Mouse (Mus musculus) left cerebral cortex, postnatal 36 days (tissue): Measurements from ENCODE around the gene Med12l. TPM values are rescaled to one million over a fixed set of nuclear protein-coding genes. Genes with fewer than 3 reads are reported as not detected.
"Not testable (repeated sequence)": the region's sequence is repeated elsewhere in the genome, so short reads cannot be mapped to it uniquely, and the experiment has no call there.

Source experiments
- DNase-seq, 2 experiments: peaks; one replicate each; pipeline ENCODE4 v3.0.0; 2021 to 2022; ENCODE audit warnings: low spot score in 2 of 2, mixed read lengths in 1 of 2
- intact Hi-C: fragments of 180-260 bp; cut with DNase I; formaldehyde crosslinking; loops from one replicate; pipeline ENCODE4 v1.15.1; 2025
- total RNA-seq, 2 experiments: library from RNA; stranded (reverse); gene quantifications; 2 replicates each; pipeline ENCODE4 v1.2.3; 2021

The Med12l gene
- total RNA-seq, 2 experiments from 2014 or later: 42.0 to 42.8 TPM

DNA sequence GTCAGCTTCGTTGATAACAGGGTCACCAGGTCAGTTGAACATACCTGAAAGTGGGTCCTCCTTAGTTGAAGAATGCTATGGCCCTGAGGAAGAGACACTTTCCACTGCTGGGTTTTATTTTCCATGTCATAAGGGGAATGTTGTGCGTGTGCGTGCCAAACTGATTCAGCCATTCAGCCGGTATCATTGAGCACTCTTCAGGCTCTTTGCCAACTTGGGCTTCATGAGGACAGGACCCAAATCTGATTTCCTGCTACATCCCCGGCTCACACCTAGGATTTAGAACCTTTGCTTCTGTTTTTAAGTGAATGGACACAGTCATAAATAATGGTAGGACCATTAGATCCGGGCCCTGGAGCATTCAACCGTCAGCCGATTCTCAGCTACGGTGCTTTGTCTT, 10.9 kb downstream of the Med12l start:
- DNase-seq: no peak
- intact Hi-C loops: no loop called here

DNA sequence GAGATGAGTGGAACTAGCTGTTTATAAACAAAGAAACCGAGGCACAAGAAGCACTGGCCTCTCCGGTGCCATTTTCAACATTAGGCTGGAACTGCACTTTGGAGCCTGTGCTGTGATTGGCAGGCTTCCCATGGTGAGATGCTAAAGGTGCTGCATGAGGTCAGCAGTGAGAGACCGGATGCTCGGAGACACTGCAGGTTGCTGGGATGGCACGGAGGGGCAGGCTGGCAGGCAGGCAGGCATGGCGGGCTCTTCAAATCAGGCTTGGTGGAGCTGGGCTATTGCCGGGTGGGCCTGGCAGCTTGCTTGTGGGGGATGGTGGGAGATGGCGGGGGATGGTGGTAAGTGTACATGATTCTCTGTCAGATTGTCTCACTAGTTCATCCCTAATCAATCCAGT, 15.6 kb downstream of the Med12l start:
- intact Hi-C loops: no loop called here
- DNase-seq: no peak

GRCm38 (mm10) chr3:59022251-59022650, 16.6 kb downstream of the Med12l start:
- intact Hi-C loops: no loop called here

GRCm38 (mm10) chr3:59022971-59023370, 17.3 kb downstream of the Med12l start:
- intact Hi-C loops: no loop called here
- DNase-seq: no peak

More at GRCm38 (mm10) chr3:59022251-59022650, 16.6 kb downstream of the Med12l start:
- no peak for DNase-seq

DNA sequence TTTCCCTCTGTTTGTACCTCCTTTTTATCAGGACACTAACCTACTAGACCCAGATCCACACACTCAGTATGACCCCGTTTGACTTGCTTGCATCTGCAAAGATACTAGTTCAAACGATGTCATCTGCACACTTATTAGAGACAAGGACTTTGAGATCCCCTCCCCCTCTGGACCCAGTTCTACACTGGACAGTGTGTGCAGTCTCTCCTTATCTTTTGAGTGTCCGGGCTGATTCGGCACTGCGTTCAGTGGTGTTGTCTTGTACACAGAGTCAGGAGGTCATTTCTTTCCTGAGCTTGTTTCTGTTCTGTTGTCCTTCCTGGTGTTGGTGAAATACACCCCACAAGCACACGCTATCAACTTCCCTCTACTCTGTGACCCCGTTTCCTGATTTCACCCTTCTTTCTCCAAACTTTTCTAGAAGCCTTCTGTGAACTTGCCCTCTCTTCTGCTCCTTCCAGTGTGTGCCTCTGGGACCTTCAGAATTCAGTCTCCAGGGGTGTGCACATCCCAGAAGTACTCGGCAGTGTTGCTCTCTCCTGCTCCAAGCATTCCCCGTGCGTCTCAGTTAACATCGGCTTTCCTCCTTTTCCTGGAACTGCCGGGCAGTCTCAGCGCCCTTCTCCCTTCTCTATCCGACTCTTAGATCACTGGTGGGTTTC, 19.0 kb downstream of the Med12l start:
- intact Hi-C loops: no loop called here
- no peak for DNase-seq

DNA sequence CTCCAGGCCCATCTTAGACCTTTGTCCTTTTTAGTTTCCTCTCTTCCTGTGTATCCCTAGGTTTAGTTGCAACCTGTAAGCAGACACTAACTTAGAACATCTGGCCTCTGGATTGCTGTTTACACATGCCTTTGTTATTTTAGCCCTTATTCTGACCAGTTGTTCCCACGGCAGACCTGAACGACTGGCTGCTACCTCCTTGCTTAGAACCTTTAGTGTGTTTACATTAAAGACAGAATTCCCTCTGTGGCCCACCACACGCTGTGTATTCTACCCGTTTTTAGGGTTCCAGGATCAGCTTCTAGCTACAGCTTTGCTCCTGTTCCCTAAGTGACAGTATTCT, 19.5 kb downstream of the Med12l start:
- no peak for DNase-seq
- intact Hi-C loops: no loop called here

GRCm38 (mm10) chr3:59028696-59029095, 23.1 kb downstream of the Med12l start:
- no peak for DNase-seq
- intact Hi-C loops: no loop called here

DNA sequence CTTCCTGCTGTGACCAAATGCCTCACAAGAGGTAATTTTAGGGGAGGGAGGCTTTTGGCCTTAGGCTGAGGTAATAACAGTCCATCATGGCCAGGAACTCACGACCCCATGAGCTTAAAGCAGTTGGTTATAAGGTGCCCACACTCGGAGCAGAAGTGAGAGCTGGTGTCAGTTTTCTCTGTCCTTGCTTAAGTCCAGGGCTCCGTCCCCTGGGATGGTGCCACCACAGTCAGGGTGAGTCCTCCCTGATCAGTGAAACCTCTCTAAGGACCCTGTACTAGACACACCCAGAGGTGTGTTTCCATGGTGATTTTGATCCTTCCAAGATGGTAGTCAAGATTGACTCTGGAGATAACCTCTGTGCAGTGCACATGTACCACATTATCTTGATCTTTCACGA, 25.4 kb downstream of the Med12l start:
- no peak for DNase-seq
- intact Hi-C loops: no loop called here

- intact Hi-C loops: no loop called here
- no peak for DNase-seq
These were observed 35.9 kb downstream of the Med12l start for GRCm38 (mm10) chr3:59041487-59041886.

- intact Hi-C loops: loop anchor here (5.0 to 10.0 kb wide), 2 partner anchors 50 to 328 kb away; partner anchors contain the start of gene Med12l
- DNase-seq: no peak
These were observed 49.4 kb downstream of the Med12l start for GRCm38 (mm10) chr3:59054834-59055535.

DNA sequence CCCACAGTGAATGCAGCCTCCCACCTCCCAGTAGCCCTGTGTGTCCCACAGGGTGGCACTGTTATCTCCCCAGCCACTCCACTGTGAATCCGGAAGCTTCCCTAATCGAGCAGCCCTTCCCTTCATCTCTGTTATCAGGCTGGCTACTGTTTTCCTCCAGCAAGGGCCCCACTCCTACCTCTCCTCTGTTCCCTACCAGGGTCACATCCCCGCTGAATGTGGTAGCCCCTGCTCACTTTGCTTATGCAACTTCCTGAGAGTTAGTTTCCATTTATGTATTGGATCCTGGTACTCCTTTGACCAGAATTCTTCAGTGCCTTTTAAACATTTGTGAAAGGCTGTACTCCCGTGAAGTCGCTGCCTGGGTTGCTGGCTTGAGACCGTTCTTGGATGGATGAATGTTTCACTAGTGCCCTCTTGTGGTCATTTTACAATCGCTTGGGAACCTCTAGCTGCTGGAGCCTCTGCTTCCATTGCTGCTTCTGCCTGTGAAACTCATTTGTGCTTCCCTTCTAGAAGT, 53.5 kb downstream of the Med12l start:
- intact Hi-C loops: loop anchor here (1.0 to 10.0 kb wide), 3 partner anchors 54 to 332 kb away; partner anchors contain the start of gene Med12l
- DNase-seq: peak; percentile 55 to 73

DNA sequence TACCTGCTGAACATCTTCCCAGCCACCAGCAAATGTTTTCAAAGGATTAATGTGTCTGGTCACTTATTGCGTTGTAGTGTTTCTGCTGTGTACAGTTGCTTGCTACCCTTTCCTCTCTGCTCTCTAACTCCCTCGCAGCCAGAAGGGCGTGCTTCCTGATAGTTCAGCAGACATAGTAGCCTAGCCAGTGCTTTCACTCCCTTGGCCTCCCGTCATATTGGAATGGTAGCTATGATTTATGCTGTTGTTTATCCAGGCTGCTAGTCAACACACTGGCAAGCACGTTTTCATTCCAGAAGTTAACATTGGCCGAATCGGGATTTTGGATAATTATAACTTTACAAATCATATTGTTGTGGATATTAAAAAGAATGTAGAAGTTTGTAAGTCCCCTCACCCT, 54.5 kb downstream of the Med12l start:
- intact Hi-C loops: loop anchor here (10.0 kb wide), 2 partner anchors 275 to 405 kb away; no protein-coding TSS in a partner anchor
- DNase-seq: no peak

DNA sequence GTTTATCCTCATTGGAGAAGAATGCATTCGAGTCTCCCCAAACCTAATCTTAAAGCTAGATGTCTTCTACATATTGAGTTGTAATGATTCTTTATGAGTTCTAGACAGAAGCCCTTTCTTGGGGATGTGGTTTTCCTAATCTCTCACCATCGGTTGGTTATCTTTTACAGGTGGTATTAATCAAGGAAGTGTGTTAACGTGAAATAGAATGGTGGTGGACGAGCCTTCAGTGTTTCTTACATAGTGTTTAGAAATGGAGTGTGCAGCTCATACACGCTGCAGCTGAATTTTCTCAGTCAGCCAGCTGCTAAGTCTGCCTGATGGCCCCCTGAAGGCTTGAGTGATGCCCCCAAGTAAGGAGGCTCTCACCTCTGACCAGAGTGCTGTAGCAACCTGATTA, 56.5 kb downstream of the Med12l start:
- no peak for DNase-seq
- intact Hi-C loops: loop anchor here (10.0 kb wide), 2 partner anchors 277 to 407 kb away; no protein-coding TSS in a partner anchor

- no peak for DNase-seq
- intact Hi-C loops: loop anchor here (10.0 kb wide), 2 partner anchors 279 to 409 kb away; no protein-coding TSS in a partner anchor
These were observed 57.8 kb downstream of the Med12l start for GRCm38 (mm10) chr3:59063431-59063830.

DNA sequence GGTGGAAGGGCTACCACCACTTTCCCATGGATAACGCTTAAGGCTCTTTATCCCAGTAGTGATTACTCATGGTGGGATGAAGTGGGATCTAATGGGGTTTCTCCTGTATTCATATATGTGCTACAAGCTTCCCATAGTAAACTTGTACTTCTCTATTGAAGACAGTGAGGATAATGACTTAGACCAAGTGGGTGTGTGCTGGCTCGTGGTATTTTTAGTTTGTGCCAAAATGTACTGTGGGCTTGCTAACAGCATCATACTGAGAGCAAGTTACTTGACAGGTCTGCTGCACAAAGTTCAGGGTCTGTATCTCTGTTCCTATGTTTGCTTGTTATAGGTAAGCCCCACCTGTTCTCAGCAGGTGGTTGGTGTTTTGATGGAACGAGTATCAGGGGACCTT, 60.3 kb downstream of the Med12l start:
- DNase-seq: no peak
- intact Hi-C loops: loop anchor here (10.0 kb wide), 2 partner anchors 281 to 411 kb away; no protein-coding TSS in a partner anchor

DNA sequence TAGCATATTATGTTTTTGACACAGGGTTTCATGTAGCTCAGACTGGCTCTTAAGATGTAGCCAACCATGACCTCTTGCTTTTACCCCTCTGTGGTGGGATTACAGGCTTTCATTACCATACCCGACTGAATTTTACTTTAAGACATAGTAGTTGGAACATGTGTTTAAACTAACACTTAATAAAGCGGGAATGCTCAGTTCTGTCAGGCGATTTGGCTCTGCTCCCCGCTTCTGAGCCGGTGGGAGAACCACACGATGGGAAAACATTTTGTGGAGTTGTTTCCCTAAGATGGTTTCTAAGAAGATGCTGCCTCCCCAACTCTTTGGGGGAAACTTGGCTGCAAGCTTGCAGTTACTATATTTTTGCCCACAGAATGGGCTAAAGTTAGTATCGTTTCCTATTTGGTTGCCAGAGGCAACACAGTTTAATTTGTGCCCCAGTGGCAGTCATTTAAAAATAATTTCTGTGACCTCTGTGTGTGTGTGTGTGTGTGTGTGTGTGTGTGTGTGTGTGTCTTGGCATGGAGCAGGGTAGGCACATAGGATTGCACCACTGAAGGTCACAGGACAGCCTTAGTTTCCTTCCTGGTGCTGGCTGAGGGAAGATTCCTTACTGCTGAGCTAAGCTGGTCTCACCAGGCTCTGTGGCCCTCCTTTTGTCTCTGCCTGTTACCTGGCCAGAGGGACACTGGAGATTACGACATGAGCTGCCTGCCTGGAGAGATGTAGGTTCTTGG, 61.1 kb downstream of the Med12l start:
- intact Hi-C loops: loop anchor here (10.0 kb wide), 2 partner anchors 282 to 412 kb away; no protein-coding TSS in a partner anchor
- DNase-seq: no peak

DNA sequence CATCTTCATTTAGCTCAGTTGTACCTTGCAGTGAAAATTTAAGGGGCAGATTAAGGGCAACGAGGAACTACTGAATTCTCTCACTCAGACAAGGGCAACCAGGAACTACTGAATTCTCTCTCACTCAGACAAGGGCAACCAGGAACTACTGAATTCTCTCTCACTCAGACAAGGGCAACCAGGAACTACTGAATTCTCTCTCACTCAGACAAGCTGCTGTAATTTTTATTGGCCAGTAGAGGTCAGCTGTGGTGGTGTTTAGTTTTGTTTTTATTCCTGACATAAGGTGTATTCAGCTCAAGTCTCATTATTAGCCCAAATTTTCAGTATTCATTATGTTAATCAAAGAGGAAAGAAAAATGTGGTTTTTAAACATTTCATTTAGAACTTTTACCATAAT, 63.4 kb downstream of the Med12l start:
- intact Hi-C loops: loop anchor here (10.0 kb wide), 2 partner anchors 284 to 414 kb away; no protein-coding TSS in a partner anchor

GRCm38 (mm10) chr3:59077278-59077677, 71.7 kb downstream of the Med12l start:
- intact Hi-C loops: loop anchor here (5.0 kb wide), 1 partner anchor 1035 kb away; no protein-coding TSS in a partner anchor
- DNase-seq: no peak

More for the DNA sequence above, 63.4 kb downstream of the Med12l start:
- not testable (repeated sequence) for DNase-seq

- DNase-seq: no peak
- intact Hi-C loops: loop anchor here (5.0 kb wide), 1 partner anchor 1034 kb away; no protein-coding TSS in a partner anchor
These were observed 73.0 kb downstream of the Med12l start for GRCm38 (mm10) chr3:59078585-59078984.

GRCm38 (mm10) chr3:59079327-59079726, 73.7 kb downstream of the Med12l start:
- no peak for DNase-seq
- intact Hi-C loops: loop anchor here (5.0 kb wide), 1 partner anchor 1033 kb away; no protein-coding TSS in a partner anchor
